Mouse (Mus musculus) neural tube, embryonic 14.5 days (tissue): ENCODE data around the gene Gm3327. TPM values are rescaled to one million over a fixed set of nuclear protein-coding genes. Genes with fewer than 3 reads are reported as not detected.

ENCODE experiments used
- polyA plus RNA-seq: library from polyadenylated mRNA; unstranded; fragments of >200 nt; fragmentation: Nextera tagmentation; extraction: Ambion mirVana; gene quantifications from 2 replicates; pipeline ENCODE4 v1.2.1, GENCODE M21; 2014

Gene Gm3327
- polyA plus RNA-seq, 1 experiment from 2014 or later: not detected

Other genes starting within 250 kb of the Gm3327 start
- gene Ear1, start 248.3 kb upstream of the Gm3327 start, polyA plus RNA-seq: not detected in 2 replicates
- gene Ear10, start 200.3 kb upstream of the Gm3327 start, polyA plus RNA-seq: not detected in 2 replicates
- 7.5 and 7.9 TPM in 2 replicates for gene Gm8113, start 198.5 kb upstream of the Gm3327 start, polyA plus RNA-seq
- gene Ang5, start 166.8 kb upstream of the Gm3327 start, polyA plus RNA-seq: not detected in 2 replicates
- not detected in 2 replicates for gene Ang6, start 121.6 kb upstream of the Gm3327 start, polyA plus RNA-seq
- not detected in 2 replicates for gene Ear2, start 21.2 kb upstream of the Gm3327 start, polyA plus RNA-seq
- not detected in 2 replicates for gene Gm8212, start 73.8 kb downstream of the Gm3327 start, polyA plus RNA-seq
- gene 4930503E14Rik, start 89.4 kb downstream of the Gm3327 start, polyA plus RNA-seq: not detected in 2 replicates
- not detected in 2 replicates for gene Gm8220, start 161.7 kb downstream of the Gm3327 start, polyA plus RNA-seq
- not detected in 2 replicates for gene Gm5930, start 214.7 kb downstream of the Gm3327 start, polyA plus RNA-seq
- not detected in 2 replicates for gene Gm8229, start 241.5 kb downstream of the Gm3327 start, polyA plus RNA-seq